Mouse (Mus musculus): ENCODE measurements at regions not wholly inside any gene's neighbourhood (a gene's known extent, or its start where the extent isn't known, plus 50 kb on each side); places are given as distances from the start of the nearest gene placed in this dataset.

DNA sequence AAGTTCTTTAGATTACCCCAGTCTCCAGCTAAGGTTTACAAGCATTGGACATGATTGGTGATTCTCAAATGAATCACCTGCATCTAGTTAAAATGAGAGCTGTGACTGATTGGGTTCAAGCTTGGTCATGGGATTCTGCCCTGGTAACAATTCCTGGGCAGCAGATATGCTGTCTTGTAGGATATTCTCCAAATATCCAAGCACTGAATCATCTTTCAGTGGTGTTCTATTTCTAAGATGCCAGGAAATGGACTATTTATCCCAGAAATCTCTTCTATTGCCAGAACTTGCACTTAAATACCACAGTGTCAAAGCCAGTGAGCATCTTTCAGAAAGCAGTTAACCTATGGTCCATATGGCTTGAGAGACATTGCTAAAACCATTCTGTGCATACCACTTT, 475.8 kb upstream of the Cdh11 start:
- ATAC-seq (replicated peaks; ENCODE audit: poor library complexity), result no peak

DNA sequence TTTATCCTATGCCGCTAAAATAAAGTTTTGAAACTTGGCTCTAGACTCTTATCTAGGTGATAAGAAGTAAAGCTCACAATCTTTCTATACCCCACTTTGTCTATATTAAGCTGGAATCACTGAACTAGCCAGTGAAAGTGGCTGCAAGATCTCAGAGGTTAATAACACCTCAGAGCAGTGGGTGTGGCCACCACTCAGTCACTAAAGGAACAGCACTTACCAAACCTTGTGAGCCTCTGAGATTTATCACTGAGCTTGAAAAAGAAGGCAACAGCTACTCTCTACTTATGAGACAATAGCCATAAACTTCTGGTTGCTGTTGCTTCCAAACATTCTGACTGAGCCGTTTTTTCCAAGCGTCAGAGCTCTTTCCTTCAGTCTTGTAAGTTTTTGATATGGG, 484.6 kb upstream of the Cdh11 start:
- ATAC-seq (replicated peaks; ENCODE audit: poor library complexity), result no peak

GRCm38 (mm10) chr8:103270815-103271553, 485.5 kb upstream of the Cdh11 start:
- ATAC-seq (replicated peaks; ENCODE audit: poor library complexity), result no peak

DNA sequence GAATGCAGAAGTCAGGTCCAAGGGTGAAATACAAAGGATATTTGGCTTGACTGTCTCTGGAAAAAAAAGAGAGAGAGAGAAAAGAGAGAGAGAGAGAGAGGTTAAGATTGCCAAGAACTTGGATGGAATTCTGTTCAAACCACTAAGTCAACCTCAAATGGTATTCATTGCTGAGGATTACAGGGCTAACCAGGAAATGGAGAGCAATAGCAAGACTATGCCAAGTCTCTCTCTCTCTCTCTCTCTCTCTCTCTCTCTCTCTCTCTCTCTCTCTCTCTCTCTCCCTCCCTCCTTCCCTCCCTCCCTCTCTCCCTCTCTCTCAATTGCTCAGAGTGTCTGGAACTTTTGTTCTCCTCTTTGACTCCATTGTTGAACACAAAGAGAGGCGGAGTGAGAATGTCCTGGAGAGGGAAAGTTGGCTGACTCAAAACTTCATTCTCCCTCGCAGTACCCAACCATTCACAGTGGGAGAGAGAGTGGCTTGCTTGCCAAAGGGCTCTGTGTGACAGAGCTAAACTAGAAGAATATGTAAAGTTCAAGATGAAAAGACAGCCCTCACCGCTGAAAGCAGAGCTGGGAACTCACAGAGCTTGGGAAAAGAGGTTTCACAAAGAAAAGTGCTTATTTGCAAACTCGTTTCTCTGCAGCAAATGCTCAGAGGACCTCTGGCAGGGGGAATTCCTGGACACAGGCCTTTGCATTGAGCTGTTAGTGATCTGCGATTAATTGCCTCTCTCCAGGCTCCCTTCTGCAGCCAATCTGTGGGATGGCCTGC, 487.1 kb upstream of the Cdh11 start:
- ATAC-seq (replicated peaks; ENCODE audit: poor library complexity), result no peak

- no peak for ATAC-seq (replicated peaks; ENCODE audit: poor library complexity)
Observed at GRCm38 (mm10) chr8:103273476-103273875, 488.0 kb upstream of the Cdh11 start.

DNA sequence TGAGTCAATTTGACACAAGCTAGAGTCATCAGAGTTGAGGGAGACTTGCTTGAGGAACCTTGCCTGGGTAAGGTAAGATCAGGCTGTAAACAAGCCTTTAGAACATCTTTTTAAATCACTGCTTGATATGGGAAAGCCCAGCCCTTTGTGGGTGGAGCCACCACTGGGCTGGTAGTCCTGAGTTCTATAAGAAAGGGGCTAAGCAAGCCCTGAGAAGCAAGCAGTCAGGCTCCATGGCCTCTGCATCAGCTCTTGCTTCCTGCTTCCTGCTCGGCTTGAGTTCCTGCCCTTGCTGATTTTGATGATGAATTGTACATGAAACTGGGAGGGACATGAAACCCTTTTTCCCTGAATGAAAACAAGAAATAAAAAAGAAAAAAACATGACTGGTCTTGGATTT, 496.4 kb upstream of the Cdh11 start:
- no peak for ATAC-seq (replicated peaks; ENCODE audit: poor library complexity)

- ATAC-seq (replicated peaks; ENCODE audit: poor library complexity), result no peak
Observed at GRCm38 (mm10) chr8:103288561-103288974, 503.1 kb upstream of the Cdh11 start.

GRCm38 (mm10) chr8:103292896-103293295, 507.5 kb upstream of the Cdh11 start:
- ATAC-seq (replicated peaks; ENCODE audit: poor library complexity), result no peak

DNA sequence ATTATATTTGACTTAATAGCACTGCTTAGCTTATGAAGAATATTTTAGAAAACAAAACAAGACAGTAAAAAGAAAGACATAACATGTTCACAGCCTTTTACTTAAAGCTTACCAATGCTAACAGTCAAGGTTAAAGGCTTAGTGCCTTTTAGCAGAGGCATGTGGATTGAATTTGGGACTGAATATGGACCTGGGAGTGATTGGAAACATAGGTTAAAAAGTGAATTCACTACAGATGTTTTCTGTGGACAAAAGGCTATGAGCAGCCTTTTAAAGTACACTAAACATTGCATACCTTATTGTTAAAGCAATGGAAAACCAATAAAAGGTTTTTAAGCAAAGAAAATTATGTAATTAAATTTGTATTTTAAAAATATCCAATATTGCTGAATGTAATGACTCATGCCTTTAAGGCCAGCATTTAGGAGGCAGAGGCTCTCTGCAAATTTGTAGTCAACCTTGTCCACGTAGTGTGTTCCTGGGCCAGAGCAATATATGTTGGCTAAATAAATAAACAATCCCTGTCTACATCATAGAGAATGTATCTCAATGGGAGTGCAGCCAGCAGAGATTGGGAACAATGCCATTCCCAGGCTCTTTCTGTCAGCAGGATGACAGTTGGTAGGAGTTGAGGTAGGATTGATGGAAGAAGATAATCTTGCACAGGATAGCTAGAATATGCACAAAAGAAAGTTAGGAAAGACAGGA, 521.2 kb upstream of the Cdh11 start:
- no peak for ATAC-seq (replicated peaks; ENCODE audit: poor library complexity)

GRCm38 (mm10) chr8:103313576-103313975, 528.1 kb upstream of the Cdh11 start:
- ATAC-seq (replicated peaks; ENCODE audit: poor library complexity), result no peak

GRCm38 (mm10) chr8:103314279-103315022, 529.0 kb upstream of the Cdh11 start:
- ATAC-seq (replicated peaks; ENCODE audit: poor library complexity), result no peak

DNA sequence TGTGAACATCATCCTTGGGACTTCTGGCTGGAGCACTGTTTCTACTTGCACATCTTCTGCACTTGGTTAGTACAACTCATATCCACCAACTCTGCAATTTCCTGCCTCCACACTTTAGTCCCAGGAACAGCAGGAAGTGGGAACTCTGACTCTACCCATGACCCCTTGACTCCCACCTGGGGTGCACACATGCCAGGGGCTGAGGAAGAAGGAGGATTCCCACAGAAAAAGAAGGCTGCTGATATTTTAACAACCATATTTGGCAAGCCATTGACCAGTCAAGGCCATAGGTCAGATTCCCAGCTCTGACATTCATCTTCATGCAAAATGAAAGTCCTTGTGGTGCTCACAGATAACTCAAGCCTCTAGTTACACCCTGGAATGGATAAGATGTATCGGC, 530.3 kb upstream of the Cdh11 start:
- no peak for ATAC-seq (replicated peaks; ENCODE audit: poor library complexity)

GRCm38 (mm10) chr8:103316691-103317091, 531.2 kb upstream of the Cdh11 start:
- no peak for ATAC-seq (replicated peaks; ENCODE audit: poor library complexity)

GRCm38 (mm10) chr8:103317149-103317725, 531.8 kb upstream of the Cdh11 start:
- ATAC-seq (replicated peaks; ENCODE audit: poor library complexity), result no peak

DNA sequence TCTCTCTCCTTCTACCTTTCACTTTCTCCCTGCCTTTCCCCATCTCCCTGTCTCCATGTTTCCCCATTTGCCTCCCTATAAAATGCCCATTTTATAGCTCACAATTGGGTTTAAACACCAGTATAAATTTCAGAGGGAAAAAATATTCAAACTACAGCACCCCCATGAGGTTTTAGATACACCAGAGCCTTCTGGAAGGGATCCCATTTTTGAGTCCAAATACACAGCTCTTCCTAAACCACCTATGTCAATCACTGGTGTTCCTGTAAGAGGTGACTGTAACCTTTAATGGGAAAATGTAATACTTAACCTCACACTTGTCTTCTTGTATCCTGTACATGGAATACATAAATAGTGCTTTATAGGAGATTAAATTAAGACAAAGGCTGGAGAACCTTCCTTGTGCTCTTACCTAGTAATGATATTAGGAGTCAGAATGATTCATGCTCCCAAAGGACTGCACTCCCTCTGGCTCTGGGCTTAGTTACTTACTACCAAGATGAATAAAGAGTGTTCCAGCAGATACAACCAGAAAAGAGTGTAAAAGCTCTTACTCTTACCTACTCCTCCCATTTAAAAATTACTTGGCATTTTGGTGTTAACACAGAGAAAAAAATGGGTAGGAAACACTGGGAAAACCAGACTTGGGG, 538.7 kb upstream of the Cdh11 start:
- ATAC-seq (replicated peaks; ENCODE audit: poor library complexity), result no peak

- no peak for ATAC-seq (replicated peaks; ENCODE audit: poor library complexity)
Observed at GRCm38 (mm10) chr8:103331415-103331814, 546.0 kb upstream of the Cdh11 start.

GRCm38 (mm10) chr8:103337314-103337713, 551.9 kb upstream of the Cdh11 start:
- ATAC-seq (replicated peaks; ENCODE audit: poor library complexity), result no peak

DNA sequence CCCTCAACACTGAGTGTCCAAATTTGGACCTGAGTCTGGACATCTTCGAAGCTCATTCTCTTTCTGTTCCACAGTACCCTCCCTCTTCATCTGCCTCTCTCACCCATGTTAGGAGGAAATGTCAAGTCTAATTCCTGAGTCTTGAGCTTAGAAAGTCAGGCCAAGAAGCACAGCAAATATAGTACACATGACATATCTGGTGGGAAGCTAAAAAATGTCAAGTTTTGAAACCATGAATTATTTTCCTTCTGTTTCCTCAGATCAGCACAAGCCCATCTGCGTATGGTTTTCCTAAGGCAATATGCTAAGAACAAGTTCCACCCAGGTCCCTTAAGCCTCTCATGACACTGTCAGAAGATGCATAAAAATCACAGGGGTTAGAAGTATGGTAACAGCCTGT, 553.6 kb upstream of the Cdh11 start:
- no peak for ATAC-seq (replicated peaks; ENCODE audit: poor library complexity)

GRCm38 (mm10) chr8:103339951-103340350, 554.5 kb upstream of the Cdh11 start:
- no peak for ATAC-seq (replicated peaks; ENCODE audit: poor library complexity)

- ATAC-seq (replicated peaks; ENCODE audit: poor library complexity), result no peak
Observed at GRCm38 (mm10) chr8:103343891-103344290, 558.4 kb upstream of the Cdh11 start.
